Mouse (Mus musculus) liver, embryonic 15.5 days (tissue): ENCODE data around the gene S100pbp. TPM values are rescaled to one million over a fixed set of nuclear protein-coding genes. Genes with fewer than 3 reads are reported as not detected.

Source experiments
- ATAC-seq: fragments of 200-750 bp; cut with Nextera tagmentation; 2 replicates; pipeline ENCODE4 v1.8.0; 2017; ENCODE audit warnings: moderate number of reproducible peaks, mild to moderate bottlenecking, moderate library complexity; ENCODE audit not compliant: insufficient read depth
- H3K27ac ChIP-seq: fragments of 300-500 bp; sonication (generic); replicated peaks from 2 replicates; pipeline ENCODE4 v1.5.1; 2015; ENCODE audit warnings: mild to moderate bottlenecking, inconsistent platforms
- H3K27me3 ChIP-seq: fragments of 300-500 bp; sonication (generic); 2 replicates; pipeline ENCODE4 v1.6.1; 2015; ENCODE audit warnings: mild to moderate bottlenecking, inconsistent platforms
- H3K36me3 ChIP-seq: fragments of 300-500 bp; sonication (generic); replicated peaks from 2 replicates; pipeline ENCODE4 v1.6.1; 2015; ENCODE audit warnings: moderate library complexity, mild to moderate bottlenecking, inconsistent platforms
- H3K4me1 ChIP-seq: fragments of 300-500 bp; sonication (generic); replicated peaks from 2 replicates; pipeline ENCODE4 v1.6.1; 2015; ENCODE audit warnings: inconsistent platforms
- H3K4me2 ChIP-seq: fragments of 300-500 bp; sonication (generic); 2 replicates; pipeline ENCODE4 v1.6.1; 2015; ENCODE audit warnings: moderate library complexity, mild to moderate bottlenecking, inconsistent platforms
- H3K4me3 ChIP-seq: fragments of 300-500 bp; sonication (generic); replicated peaks from 2 replicates; pipeline ENCODE4 v1.5.1; 2015; ENCODE audit warnings: mild to moderate bottlenecking, inconsistent platforms
- H3K9ac ChIP-seq: fragments of 300-500 bp; sonication (generic); 2 replicates; pipeline ENCODE4 v1.6.1; 2015; ENCODE audit warnings: moderate library complexity, mild to moderate bottlenecking, inconsistent platforms
- H3K9me3 ChIP-seq: fragments of 300-500 bp; sonication (generic); replicated peaks from 2 replicates; pipeline ENCODE4 v1.6.1; 2016; ENCODE audit warnings: inconsistent platforms
- whole genome bisulfite sequencing: fragments of 180-500 bp; shearing (Covaris S2); methylation state at CpG from one replicate; pipeline ENCODE4 v1.1.7; 2015; ENCODE audit warnings: mixed read lengths; ENCODE audit not compliant: insufficient replicate concordance; 5-methylcytosine and 5-hydroxymethylcytosine counted together
- polyA plus RNA-seq: library from polyadenylated mRNA; unstranded; fragments of >200 nt; fragmentation: Nextera tagmentation; extraction: Ambion mirVana; gene quantifications from 2 replicates; pipeline ENCODE4 v1.2.1, GENCODE M21; 2015

S100pbp gene
- 6.0 and 6.6 TPM in 2 replicates for polyA plus RNA-seq

- H3K4me2 ChIP-seq: peak within 1 kb of the TSS; percentile 91
- peak within 1 kb of the TSS; percentile 73 for H3K4me3 ChIP-seq
- H3K27ac ChIP-seq: peak within 1 kb of the TSS; percentile 90
- H3K9me3 ChIP-seq: no peaks in the 10 kb centered on the region
- ATAC-seq: peak; percentile 85
- peaks cover 27% of the 10 kb centered on the region for H3K36me3 ChIP-seq
- H3K9ac ChIP-seq: peak within 1 kb of the TSS; percentile 86
- under 1% methylated on average over 58 of the region's 58 CpGs for WGBS
- H3K27me3 ChIP-seq: no peaks in the 10 kb centered on the region
- H3K4me1 ChIP-seq: peaks cover 60% of the 10 kb centered on the region
These were observed at the start of gene S100pbp, which contains the start of gene Yars for GRCm38 (mm10) chr4:129189542-129190519. Gene S100pbp (minus strand): TSS chr4:129189727. Gene Yars (plus strand): TSS chr4:129189760.

GRCm38 (mm10) chr4:129239075-129239474 lies 49.5 kb upstream of the S100pbp start:
- Histone ChIP-seq H3K36me3 (no peaks in the 10 kb centered on the region), H3K4me2 (peak overlapping the region; percentile 94), H3K27ac (no peak overlapping the region), H3K27me3 (peaks cover 50% of the 10 kb centered on the region), H3K4me3 (peak overlapping the region; percentile 65), H3K9ac (peak overlapping the region; percentile 56; the same call in 1 of the 2 replicates), H3K4me1 (peaks cover 54% of the 10 kb centered on the region), H3K9me3 (no peaks in the 10 kb centered on the region)
- under 1% methylated on average over 29 of the region's 29 CpGs for WGBS
- ATAC-seq: peak; percentile 69

- Histone ChIP-seq H3K36me3 (no peaks in the 10 kb centered on the region), H3K27ac (no peak overlapping the region), H3K9ac (peak overlapping the region; percentile 56; the same call in 1 of the 2 replicates), H3K4me2 (peak overlapping the region; percentile 94), H3K4me1 (peaks cover 56% of the 10 kb centered on the region), H3K9me3 (no peaks in the 10 kb centered on the region), H3K27me3 (peaks cover 50% of the 10 kb centered on the region), H3K4me3 (peak overlapping the region; percentile 65)
- 3% methylated on average over 23 of the region's 23 CpGs for WGBS
- ATAC-seq: no peak
These were observed 49.1 kb upstream of the S100pbp start for GRCm38 (mm10) chr4:129238579-129239016.

GRCm38 (mm10) chr4:129237843-129238441 lies 48.4 kb upstream of the S100pbp start:
- Histone ChIP-seq H3K27ac (no peak overlapping the region), H3K4me3 (peak overlapping the region; percentile 65; the same call in 1 of the 2 replicates), H3K9me3 (no peaks in the 10 kb centered on the region), H3K9ac (no peak overlapping the region), H3K27me3 (peaks cover 50% of the 10 kb centered on the region), H3K4me2 (peak overlapping the region; percentile 94), H3K36me3 (no peaks in the 10 kb centered on the region), H3K4me1 (peaks cover 60% of the 10 kb centered on the region)
- WGBS: 24% methylated on average over 21 of the region's 21 CpGs
- ATAC-seq: no peak

GRCm38 (mm10) chr4:129236236-129236813 lies 46.8 kb upstream of the S100pbp start:
- H3K27ac ChIP-seq: peak overlapping the region; percentile 86
- WGBS: 54% methylated on average over 8 of the region's 8 CpGs
- no peak for ATAC-seq
- H3K4me1 ChIP-seq: peaks cover 76% of the 10 kb centered on the region
- H3K4me3 ChIP-seq: no peak overlapping the region
- H3K9ac ChIP-seq: peak overlapping the region; percentile 39; the same call in 1 of the 2 replicates
- no peaks in the 10 kb centered on the region for H3K9me3 ChIP-seq
- no peak overlapping the region for H3K4me2 ChIP-seq
- no peaks in the 10 kb centered on the region for H3K36me3 ChIP-seq
- H3K27me3 ChIP-seq: peaks cover 44% of the 10 kb centered on the region

- Histone ChIP-seq H3K9me3 (no peaks in the 10 kb centered on the region), H3K4me2 (peak overlapping the region; percentile 48), H3K9ac (peak overlapping the region; percentile 39), H3K4me3 (no peak overlapping the region), H3K4me1 (peaks cover 85% of the 10 kb centered on the region), H3K27me3 (peaks cover 41% of the 10 kb centered on the region), H3K36me3 (no peaks in the 10 kb centered on the region), H3K27ac (peak overlapping the region; percentile 86)
- 34% methylated on average over 3 of the region's 3 CpGs for WGBS
- peak; percentile 61 for ATAC-seq
These were observed 45.6 kb upstream of the S100pbp start for GRCm38 (mm10) chr4:129235147-129235546.

GRCm38 (mm10) chr4:129234488-129234887 lies 45.0 kb upstream of the S100pbp start:
- ATAC-seq: peak; percentile 81
- H3K4me1 ChIP-seq: peaks cover 85% of the 10 kb centered on the region
- no peaks in the 10 kb centered on the region for H3K36me3 ChIP-seq
- H3K9ac ChIP-seq: no peak overlapping the region
- peaks cover 41% of the 10 kb centered on the region for H3K27me3 ChIP-seq
- H3K27ac ChIP-seq: peak overlapping the region; percentile 86
- 11% methylated on average over 7 of the region's 7 CpGs for WGBS
- H3K9me3 ChIP-seq: no peaks in the 10 kb centered on the region
- H3K4me2 ChIP-seq: peak overlapping the region; percentile 48
- H3K4me3 ChIP-seq: no peak overlapping the region

- Histone ChIP-seq H3K36me3 (no peaks in the 10 kb centered on the region), H3K4me1 (peaks cover 70% of the 10 kb centered on the region), H3K27me3 (peaks cover 39% of the 10 kb centered on the region), H3K4me2 (no peak overlapping the region), H3K9me3 (no peaks in the 10 kb centered on the region), H3K4me3 (no peak overlapping the region), H3K9ac (no peak overlapping the region), H3K27ac (no peak overlapping the region)
- ATAC-seq: no peak
- 78% methylated on average over 9 of the region's 9 CpGs for WGBS
These were observed 43.2 kb upstream of the S100pbp start for GRCm38 (mm10) chr4:129232561-129233360.

- Histone ChIP-seq H3K4me3 (no peak overlapping the region), H3K36me3 (no peaks in the 10 kb centered on the region), H3K27ac (peak overlapping the region; percentile 29; the same call in 1 of the 2 replicates), H3K4me2 (peak overlapping the region; percentile 33; the same call in 1 of the 2 replicates), H3K4me1 (peaks cover 69% of the 10 kb centered on the region), H3K9ac (peak overlapping the region; percentile 32; the same call in 1 of the 2 replicates), H3K27me3 (peaks cover 39% of the 10 kb centered on the region), H3K9me3 (no peaks in the 10 kb centered on the region)
- WGBS: 66% methylated on average over 12 of the region's 12 CpGs
- no peak for ATAC-seq
These were observed 42.3 kb upstream of the S100pbp start for GRCm38 (mm10) chr4:129231594-129232450.
